Comparison of ENCODE assay signal across 10 mouse cellular contexts in the genomic region with DNA sequence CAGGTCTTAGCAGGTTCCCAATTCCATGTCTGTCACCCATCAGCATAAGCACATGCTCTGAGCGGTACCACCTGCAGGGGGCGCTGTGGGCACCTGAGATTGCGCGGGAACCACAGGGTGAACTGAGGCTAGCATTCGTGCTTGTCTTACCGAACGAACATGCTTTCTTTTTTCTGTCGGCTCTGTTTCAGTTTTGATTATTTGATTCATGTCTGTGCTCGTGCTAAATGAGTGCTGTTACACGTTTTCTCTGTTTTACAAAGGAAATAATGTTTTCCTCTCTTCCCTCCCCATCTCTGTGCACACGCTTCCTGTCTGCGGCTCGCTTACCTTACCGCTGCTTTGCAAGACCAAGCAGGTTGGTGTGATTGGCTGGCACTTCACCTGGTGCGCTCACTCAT. TPM values are rescaled to one million over a fixed set of nuclear protein-coding genes. Genes with fewer than 3 reads are reported as not detected.
DNase-seq lines count a peak whose midpoint lies in the region; ATAC-seq and TF ChIP-seq lines count a peak whose summit lies in the region.
"Had no signal": no experiment of that assay in that cellular context is flagged by ENCODE, and none has a peak within 500 bp of the region (broad histone marks: within the 10 kb centered on the region; RNA-seq: fewer than 3 reads in every experiment).

No protein-coding gene starts in this region.

- no peak overlapping the region for H3K4me3 ChIP-seq in intestine, embryonic 14.5 days (ENCODE audit: low read depth, low read length)
- no peak overlapping the region for H3K4me3 ChIP-seq in intestine, embryonic 16.5 days (ENCODE audit: low read length)
- no peak overlapping the region for H3K4me3 ChIP-seq in embryonic fibroblast, embryonic 13.5 days (ENCODE audit: insufficient read depth, low read length)

- H3K4me1 ChIP-seq in intestine, embryonic 14.5 days (replicated peaks; ENCODE audit: control insufficient read depth, insufficient read depth, low read length): no peaks in the 10 kb centered on the region
- H3K4me1 ChIP-seq in intestine, embryonic 16.5 days (ENCODE audit: control insufficient read depth, insufficient read depth, low read length): no peaks in the 10 kb centered on the region
- no peaks in the 10 kb centered on the region for H3K4me1 ChIP-seq in embryonic fibroblast, embryonic 13.5 days (ENCODE audit: control insufficient read depth, insufficient read depth, low read length)

- no peaks in the 10 kb centered on the region for H3K27me3 ChIP-seq in intestine, embryonic 14.5 days (replicated peaks; ENCODE audit: control insufficient read depth, insufficient read depth, low read length)
- no peaks in the 10 kb centered on the region for H3K27me3 ChIP-seq in intestine, embryonic 16.5 days (replicated peaks; ENCODE audit: control insufficient read depth, insufficient read depth, low read length)

- WGBS in intestine, embryonic 14.5 days: 47% methylated on average over 15 of the region's 15 CpGs
- WGBS in intestine, embryonic 16.5 days: 52% methylated on average over 15 of the region's 15 CpGs

- intact Hi-C loops in left cerebral cortex, postnatal 4 days (cut with DNase I): no loop called here

- H3K27ac ChIP-seq in intestine, embryonic 14.5 days (ENCODE audit: low read depth): no peak overlapping the region
- no peak overlapping the region for H3K27ac ChIP-seq in intestine, embryonic 16.5 days (ENCODE audit: low read length)
- H3K27ac ChIP-seq in embryonic fibroblast, embryonic 13.5 days (ENCODE audit: insufficient read depth, low read length): no peak overlapping the region

- no peak for TF ChIP-seq POLR2A in embryonic fibroblast, embryonic 13.5 days (IDR thresholded peaks at IDR 0.05; ENCODE audit: low read depth, low read length)

- ATAC-seq in intestine, embryonic 14.5 days (replicated peaks; ENCODE audit: low FRiP score, low TSS enrichment, low read depth): no peak
- ATAC-seq in intestine, embryonic 16.5 days: no peak

- peak; percentile 83 for TF ChIP-seq CTCF in embryonic fibroblast, embryonic 13.5 days (IDR thresholded peaks at IDR 0.05; ENCODE audit: borderline replicate concordance, insufficient read depth, low read length)

- H3K9ac ChIP-seq in intestine, embryonic 14.5 days (ENCODE audit: low read length): no peak overlapping the region
- H3K9ac ChIP-seq in intestine, embryonic 16.5 days (ENCODE audit: low read depth, low read length): no peak overlapping the region

- no peaks in the 10 kb centered on the region for H3K9me3 ChIP-seq in intestine, embryonic 14.5 days (ENCODE audit: control insufficient read depth, low read length)
- no peaks in the 10 kb centered on the region for H3K9me3 ChIP-seq in intestine, embryonic 16.5 days (ENCODE audit: control insufficient read depth, low read length)

- peaks cover 65% of the 10 kb centered on the region for H3K36me3 ChIP-seq in intestine, embryonic 14.5 days (ENCODE audit: control insufficient read depth, insufficient read depth, low read length)
- H3K36me3 ChIP-seq in intestine, embryonic 16.5 days (ENCODE audit: control insufficient read depth, insufficient read depth, low read length): no peaks in the 10 kb centered on the region

- no peak overlapping the region for H3K4me2 ChIP-seq in intestine, embryonic 14.5 days (ENCODE audit: low read length)
- H3K4me2 ChIP-seq in intestine, embryonic 16.5 days (ENCODE audit: low read depth, low read length): no peak overlapping the region

- peak; percentile 77 for DNase-seq in intestine, embryonic 14.5 days (ENCODE audit: low spot score)
- DNase-seq in CD4-positive, CD25-positive, alpha-beta regulatory T cell, adult 2 months (ENCODE audit: low read depth, low spot score): peak; percentile 88
- peak; percentile 65 for DNase-seq in WW6 (ENCODE audit: low read depth, low spot score)
- peak; percentile 56 for DNase-seq in left cerebral cortex, postnatal 4 days
- DNase-seq in naive thymus-derived CD4-positive, alpha-beta T cell, adult 2 months (ENCODE audit: low read depth): peak; percentile 88
- DNase-seq in ovary, postnatal 14 days (ENCODE audit: low spot score): no peak

RNA-seq across cellular contexts. Expression of gene Kif3a, which starts 23.2 kb away (rescaled TPM):
- polyA plus RNA-seq in intestine, embryonic 14.5 days (2014; fragmentation: Nextera tagmentation; extraction: Ambion mirVana): 58.7 and 63.5 TPM in 2 replicates
- 35.0 and 42.3 TPM in 2 replicates for polyA plus RNA-seq in intestine, embryonic 16.5 days (2015; fragmentation: Nextera tagmentation; extraction: Ambion mirVana)
- 27.3 and 35.3 TPM in 2 replicates for polyA plus RNA-seq in embryonic fibroblast, embryonic 13.5 days (2011; ENCODE audit: insufficient read length, low read depth, missing spikeins)
- 100 to 1,000 TPM; 169 to 171 TPM for total RNA-seq in left cerebral cortex, postnatal 4 days (2021)

RNA-seq across cellular contexts. Expression of gene Il4, which starts 28.1 kb away (rescaled TPM):
- 1.1 and 1.2 TPM in 2 replicates for polyA plus RNA-seq in intestine, embryonic 14.5 days (2014; fragmentation: Nextera tagmentation; extraction: Ambion mirVana)
- 0.35 and 0.47 TPM in 2 replicates for polyA plus RNA-seq in intestine, embryonic 16.5 days (2015; fragmentation: Nextera tagmentation; extraction: Ambion mirVana)
- polyA plus RNA-seq in embryonic fibroblast, embryonic 13.5 days (2011; ENCODE audit: insufficient read length, low read depth, missing spikeins): not detected in 2 replicates
- not detected for total RNA-seq in left cerebral cortex, postnatal 4 days (2021)

RNA-seq across cellular contexts. Expression of gene Il13, which starts 44.1 kb away (rescaled TPM):
- polyA plus RNA-seq in intestine, embryonic 14.5 days (2014; fragmentation: Nextera tagmentation; extraction: Ambion mirVana): not detected in 2 replicates
- not detected in 2 replicates for polyA plus RNA-seq in intestine, embryonic 16.5 days (2015; fragmentation: Nextera tagmentation; extraction: Ambion mirVana)
- polyA plus RNA-seq in embryonic fibroblast, embryonic 13.5 days (2011; ENCODE audit: insufficient read length, low read depth, missing spikeins): not detected in 2 replicates
- not detected for total RNA-seq in left cerebral cortex, postnatal 4 days (2021)
- total RNA-seq: gastrocnemius, postnatal 4 days had no signal
- polyA plus RNA-seq: neural tube, embryonic 14.5 days had no signal
